Mouse (Mus musculus): ENCODE measurements around the gene Mfsd11. TPM values are rescaled to one million over a fixed set of nuclear protein-coding genes. Genes with fewer than 3 reads are reported as not detected.

Gene Mfsd11
- total and polyA plus RNA-seq, 3 experiments, result 6.6 to 45.9 (median 22.0) TPM

DNA sequence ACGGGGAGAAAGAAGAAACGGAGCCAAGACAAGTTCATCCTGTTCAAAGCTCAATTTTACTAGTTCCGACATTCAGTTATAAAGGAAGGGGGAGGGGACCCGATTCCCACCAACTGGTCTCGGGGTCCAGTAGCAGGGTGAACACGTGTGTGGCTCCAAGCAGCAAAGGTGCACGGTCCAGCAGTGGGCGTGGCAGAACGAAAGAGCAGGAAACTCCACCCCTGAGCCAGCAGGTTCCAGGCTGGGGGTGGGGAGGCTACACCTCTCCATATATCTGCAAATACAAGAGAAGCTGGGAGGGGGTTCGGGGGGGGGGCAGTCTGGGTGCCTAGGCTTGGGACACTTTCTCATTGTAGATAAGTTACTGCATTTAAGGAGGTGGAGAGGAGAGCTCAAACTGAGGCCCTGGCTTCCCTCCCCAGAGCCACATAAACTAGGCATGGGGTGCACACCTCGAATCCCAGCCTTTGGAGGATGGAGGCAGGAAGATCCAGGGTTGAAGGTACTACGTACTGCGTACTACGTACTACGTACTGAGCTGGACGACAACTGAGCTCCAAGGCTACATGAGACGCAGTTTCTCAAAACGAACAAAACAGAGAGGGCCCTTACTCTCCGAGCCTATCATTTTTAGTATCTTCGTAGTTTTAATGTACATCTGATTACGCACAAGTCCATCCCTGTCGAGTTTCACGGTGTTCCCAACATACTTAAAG lies 53.7 kb downstream of the Mfsd11 start:
- Histone ChIP-seq H3K36me3 (replicated peaks) (no peaks in the 10 kb centered on the region), H3K9me3 (replicated peaks) (no peaks in the 10 kb centered on the region), H3K4me3 (ENCODE audit: low read depth, low read length) (no peak overlapping the region), H3K27me3 (ENCODE audit: insufficient read depth, low read length) (peaks cover 15% of the 10 kb centered on the region), H3K4me1 (ENCODE audit: insufficient read depth, low read depth, low read length) (peaks cover 4% of the 10 kb centered on the region; the same call in 1 of the 2 replicates)
- ATAC-seq (ENCODE audit: extremely low read depth, insufficient number of reproducible peaks, low FRiP score, poor library complexity, severe bottlenecking) (no peak), DNase-seq (ENCODE audit: low spot score) (no peak)
- no peak for TF ChIP-seq GATA1 (IDR thresholded peaks at IDR 0.05; ENCODE audit: borderline replicate concordance, low read length)
- no peak for TF ChIP-seq CTCF (IDR thresholded peaks at IDR 0.05; ENCODE audit: low read depth, low read length)
- no peak for TF ChIP-seq POLR2AphosphoS5 (IDR thresholded peaks at IDR 0.05; ENCODE audit: insufficient replicate concordance, low read depth, low read length)
- TF ChIP-seq GATA2 (IDR thresholded peaks at IDR 0.05; ENCODE audit: borderline replicate concordance, low read depth, low read length), result no peak
- no peak for TF ChIP-seq TAL1 (conservative IDR thresholded peaks at IDR 0.05; ENCODE audit: low read depth, low read length)

DNA sequence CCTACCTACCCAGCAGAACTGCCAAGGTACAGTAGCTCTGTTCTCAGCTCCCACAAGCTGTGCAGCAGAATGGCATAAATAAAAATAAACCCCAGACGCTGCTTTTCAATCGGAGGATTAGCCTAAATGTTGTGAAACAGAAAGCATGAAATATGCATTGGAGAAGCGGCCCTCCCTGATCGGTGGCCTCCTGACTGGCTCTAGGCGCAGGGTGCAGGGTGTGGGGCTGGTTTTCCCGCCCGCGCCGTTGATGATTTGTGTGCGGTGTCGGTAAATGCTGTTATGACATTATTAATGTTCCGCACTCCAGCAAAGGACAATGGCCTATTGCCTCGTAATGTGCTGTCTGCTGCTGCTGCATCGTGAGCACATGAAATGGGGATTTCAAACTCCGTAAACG lies 61.3 kb downstream of the Mfsd11 start:
- TF ChIP-seq TAL1 (conservative IDR thresholded peaks at IDR 0.05; ENCODE audit: low read depth, low read length) (no peak), GATA1 (IDR thresholded peaks at IDR 0.05; ENCODE audit: borderline replicate concordance, low read length) (no peak), POLR2AphosphoS5 (IDR thresholded peaks at IDR 0.05; ENCODE audit: insufficient replicate concordance, low read depth, low read length) (no peak), CTCF (IDR thresholded peaks at IDR 0.05; ENCODE audit: low read depth, low read length) (no peak), GATA2 (IDR thresholded peaks at IDR 0.05; ENCODE audit: borderline replicate concordance, low read depth, low read length) (no peak)
- H3K4me1 ChIP-seq (ENCODE audit: insufficient read depth, low read depth, low read length), result no peaks in the 10 kb centered on the region
- no peak for DNase-seq (ENCODE audit: low spot score)
- H3K9me3 ChIP-seq (replicated peaks), result peaks cover 3% of the 10 kb centered on the region
- no peak overlapping the region for H3K4me3 ChIP-seq (ENCODE audit: low read depth, low read length)
- H3K36me3 ChIP-seq (replicated peaks), result no peaks in the 10 kb centered on the region
- no peak for ATAC-seq (ENCODE audit: extremely low read depth, insufficient number of reproducible peaks, low FRiP score, poor library complexity, severe bottlenecking)
- H3K27me3 ChIP-seq (ENCODE audit: insufficient read depth, low read length), result peaks cover 13% of the 10 kb centered on the region

DNA sequence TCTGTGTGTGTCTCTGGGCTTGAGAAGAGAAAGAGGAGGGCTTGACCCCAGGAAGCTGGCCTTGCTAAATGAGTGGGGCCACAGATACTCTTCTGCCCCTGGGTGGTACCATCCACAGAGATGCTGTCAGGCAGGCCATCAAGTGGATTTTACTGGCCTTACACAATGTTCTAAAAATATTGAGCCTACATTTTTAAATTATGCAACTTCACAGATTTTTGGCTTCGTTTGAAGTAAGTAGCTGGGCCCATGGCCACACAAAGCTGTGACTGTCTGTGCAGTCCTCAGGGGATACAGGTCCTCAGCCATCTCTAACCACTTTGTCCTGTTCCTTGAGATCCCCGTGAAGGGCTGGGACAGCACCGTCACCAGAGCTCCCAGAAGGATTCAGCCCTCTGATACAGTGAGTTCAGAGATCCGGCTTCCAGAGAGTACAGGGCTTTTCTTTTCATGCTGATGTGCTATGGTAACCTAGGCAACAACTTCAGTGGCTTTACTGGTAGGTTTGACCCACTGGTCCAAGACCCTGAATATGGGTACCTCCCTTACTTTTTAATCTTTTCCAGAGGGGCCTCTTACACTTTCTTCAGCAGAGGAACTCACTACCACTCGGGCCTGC lies 62.1 kb downstream of the Mfsd11 start:
- Histone ChIP-seq H3K4me3 (ENCODE audit: low read depth, low read length) (no peak overlapping the region), H3K4me1 (ENCODE audit: insufficient read depth, low read depth, low read length) (no peaks in the 10 kb centered on the region), H3K27me3 (ENCODE audit: insufficient read depth, low read length) (peaks cover 13% of the 10 kb centered on the region), H3K9me3 (replicated peaks) (peaks cover 11% of the 10 kb centered on the region), H3K36me3 (replicated peaks) (no peaks in the 10 kb centered on the region)
- no peak for DNase-seq (ENCODE audit: low spot score)
- ATAC-seq (ENCODE audit: extremely low read depth, insufficient number of reproducible peaks, low FRiP score, poor library complexity, severe bottlenecking), result no peak
- no peak for TF ChIP-seq GATA2 (IDR thresholded peaks at IDR 0.05; ENCODE audit: borderline replicate concordance, low read depth, low read length)
- TF ChIP-seq TAL1 (conservative IDR thresholded peaks at IDR 0.05; ENCODE audit: low read depth, low read length), result no peak
- TF ChIP-seq CTCF (IDR thresholded peaks at IDR 0.05; ENCODE audit: low read depth, low read length), result no peak
- no peak for TF ChIP-seq GATA1 (IDR thresholded peaks at IDR 0.05; ENCODE audit: borderline replicate concordance, low read length)
- TF ChIP-seq POLR2AphosphoS5 (IDR thresholded peaks at IDR 0.05; ENCODE audit: insufficient replicate concordance, low read depth, low read length), result no peak

DNA sequence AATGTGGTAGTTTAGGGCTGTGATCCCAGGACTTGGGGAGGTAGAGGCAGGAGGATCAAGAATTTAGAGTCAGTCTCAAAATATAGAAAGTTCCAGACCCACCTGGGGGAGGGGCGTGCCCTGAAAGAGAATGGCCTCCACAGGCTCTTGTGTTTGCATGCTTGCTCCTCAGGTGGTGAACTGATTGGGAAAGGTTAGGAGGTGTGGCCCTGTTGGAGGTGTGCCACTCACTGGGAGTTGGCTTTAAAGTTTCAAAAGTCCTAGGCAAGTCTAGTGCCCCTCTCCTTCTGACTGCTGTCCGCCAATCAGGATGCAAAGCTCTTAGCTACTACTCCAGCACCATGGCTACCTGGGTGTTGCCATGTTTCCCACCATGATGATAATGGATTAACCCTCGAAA lies 63.0 kb downstream of the Mfsd11 start:
- H3K9me3 ChIP-seq (replicated peaks), result peaks cover 12% of the 10 kb centered on the region
- DNase-seq (ENCODE audit: low spot score) (no peak), ATAC-seq (ENCODE audit: extremely low read depth, insufficient number of reproducible peaks, low FRiP score, poor library complexity, severe bottlenecking) (no peak)
- peaks cover 13% of the 10 kb centered on the region for H3K27me3 ChIP-seq (ENCODE audit: insufficient read depth, low read length)
- H3K4me1 ChIP-seq (ENCODE audit: insufficient read depth, low read depth, low read length), result no peaks in the 10 kb centered on the region
- H3K4me3 ChIP-seq (ENCODE audit: low read depth, low read length), result no peak overlapping the region
- no peaks in the 10 kb centered on the region for H3K36me3 ChIP-seq (replicated peaks)
- TF ChIP-seq CTCF (IDR thresholded peaks at IDR 0.05; ENCODE audit: low read depth, low read length), result no peak
- no peak for TF ChIP-seq GATA1 (IDR thresholded peaks at IDR 0.05; ENCODE audit: borderline replicate concordance, low read length)
- no peak for TF ChIP-seq POLR2AphosphoS5 (IDR thresholded peaks at IDR 0.05; ENCODE audit: insufficient replicate concordance, low read depth, low read length)

DNA sequence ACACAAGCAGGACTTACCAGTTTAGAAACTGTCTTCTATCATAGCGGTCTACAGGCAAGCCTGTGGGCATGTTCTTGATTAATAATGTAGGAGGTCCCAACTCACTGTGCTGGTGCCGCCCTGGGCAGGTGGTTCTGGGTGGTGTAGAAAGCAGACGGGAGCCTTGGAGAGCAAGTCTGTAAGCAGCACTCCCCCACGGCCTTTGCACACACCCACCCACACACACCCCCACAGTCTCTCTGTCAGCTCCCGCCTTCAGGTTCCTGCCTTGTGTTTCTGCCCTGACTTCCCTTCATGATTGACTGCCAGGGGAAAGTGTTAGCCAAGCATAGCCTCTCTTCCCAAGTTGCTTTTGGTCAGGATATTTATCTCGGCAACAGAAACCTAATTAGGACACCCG lies 65.1 kb downstream of the Mfsd11 start:
- Histone ChIP-seq H3K27me3 (ENCODE audit: insufficient read depth, low read length) (peaks cover 18% of the 10 kb centered on the region), H3K4me3 (ENCODE audit: low read depth, low read length) (no peak overlapping the region), H3K36me3 (replicated peaks) (no peaks in the 10 kb centered on the region), H3K9me3 (replicated peaks) (peaks cover 12% of the 10 kb centered on the region), H3K4me1 (ENCODE audit: insufficient read depth, low read depth, low read length) (no peaks in the 10 kb centered on the region)
- TF ChIP-seq TAL1 (conservative IDR thresholded peaks at IDR 0.05; ENCODE audit: low read depth, low read length) (no peak), CTCF (IDR thresholded peaks at IDR 0.05; ENCODE audit: low read depth, low read length) (no peak), GATA1 (IDR thresholded peaks at IDR 0.05; ENCODE audit: borderline replicate concordance, low read length) (no peak), GATA2 (IDR thresholded peaks at IDR 0.05; ENCODE audit: borderline replicate concordance, low read depth, low read length) (no peak), POLR2AphosphoS5 (IDR thresholded peaks at IDR 0.05; ENCODE audit: insufficient replicate concordance, low read depth, low read length) (no peak)
- no peak for ATAC-seq (ENCODE audit: extremely low read depth, insufficient number of reproducible peaks, low FRiP score, poor library complexity, severe bottlenecking)
- no peak for DNase-seq (ENCODE audit: low spot score)

DNA sequence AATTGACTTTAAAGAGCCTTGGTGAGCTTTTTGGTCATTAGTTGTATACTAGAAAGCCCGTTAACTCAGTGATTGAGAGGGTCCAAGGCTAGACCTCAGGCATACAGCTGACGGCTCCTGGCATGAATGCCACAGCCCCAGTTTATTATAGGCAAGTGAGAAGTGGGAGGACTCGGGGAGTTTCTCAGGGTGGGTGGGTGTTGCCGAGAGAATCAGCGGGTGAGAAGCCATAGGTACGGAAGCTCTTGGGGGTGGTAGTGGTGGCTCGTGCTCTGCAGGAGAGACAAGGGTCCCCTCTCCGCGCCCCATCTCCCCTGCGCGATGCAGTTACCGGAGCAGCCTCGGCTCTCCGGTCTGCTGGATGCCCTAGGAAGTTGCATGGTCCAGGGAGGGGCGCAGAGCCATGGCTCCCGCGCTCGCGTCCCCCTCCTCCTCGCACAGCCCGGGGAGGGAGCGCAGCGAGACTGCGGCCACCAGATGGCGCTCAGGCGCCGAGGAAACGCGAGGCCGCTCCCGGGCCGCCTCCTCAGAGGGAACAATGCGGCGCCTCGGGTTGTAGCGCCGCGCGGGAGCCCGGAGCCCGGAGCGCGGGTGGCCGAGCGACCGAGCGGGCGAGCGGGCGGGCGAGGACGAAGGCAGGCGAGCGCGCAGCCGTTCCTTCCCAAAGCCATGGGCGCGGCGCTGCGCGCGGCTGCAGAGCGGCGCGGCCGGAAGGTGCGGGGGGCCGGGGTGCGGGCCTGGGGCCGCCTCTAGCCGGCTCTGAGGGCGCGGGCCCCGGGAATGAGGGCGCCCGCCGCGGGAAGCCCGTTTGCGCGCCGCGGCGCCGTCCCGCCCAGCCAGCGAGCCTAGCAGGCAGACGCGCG lies 66.3 kb downstream of the Mfsd11 start, which contains the start of gene Mgat5b:
TSS of gene Mgat5b (plus strand) at position 541 of the 863 bp plus-strand sequence.
- H3K4me3 ChIP-seq (ENCODE audit: low read depth, low read length), result no peak within 1 kb of the TSS; the same call in 1 of the 2 replicates
- ATAC-seq (ENCODE audit: extremely low read depth, insufficient number of reproducible peaks, low FRiP score, poor library complexity, severe bottlenecking) (no peak), DNase-seq (ENCODE audit: low spot score) (no peak)
- peaks cover 12% of the 10 kb centered on the region for H3K9me3 ChIP-seq (replicated peaks)
- no peaks in the 10 kb centered on the region for H3K4me1 ChIP-seq (ENCODE audit: insufficient read depth, low read depth, low read length)
- peaks cover 18% of the 10 kb centered on the region for H3K27me3 ChIP-seq (ENCODE audit: insufficient read depth, low read length)
- no peaks in the 10 kb centered on the region for H3K36me3 ChIP-seq (replicated peaks)
- TF ChIP-seq POLR2AphosphoS5 (IDR thresholded peaks at IDR 0.05; ENCODE audit: insufficient replicate concordance, low read depth, low read length) (no peak), GATA1 (IDR thresholded peaks at IDR 0.05; ENCODE audit: borderline replicate concordance, low read length) (no peak), GATA2 (IDR thresholded peaks at IDR 0.05; ENCODE audit: borderline replicate concordance, low read depth, low read length) (no peak), TAL1 (conservative IDR thresholded peaks at IDR 0.05; ENCODE audit: low read depth, low read length) (no peak), CTCF (IDR thresholded peaks at IDR 0.05; ENCODE audit: low read depth, low read length) (no peak)
